Mouse (Mus musculus): ENCODE data around the gene Kdm2a. TPM values are rescaled to one million over a fixed set of nuclear protein-coding genes. Genes with fewer than 3 reads are reported as not detected.

Kdm2a gene
- total and polyA plus RNA-seq, 3 experiments, result 20.3 to 55.9 TPM; not detected in 1

GRCm38 (mm10) chr19:4430091-4430620, 32.1 kb upstream of the Kdm2a start:
- H3K27ac ChIP-seq (ENCODE audit: control insufficient read depth, low read depth, low read length), result no peak overlapping the region
- DNase-seq (ENCODE audit: low read depth, low spot score), result no peak
- no peaks in the 10 kb centered on the region for H3K79me2 ChIP-seq (ENCODE audit: control insufficient read depth, insufficient read depth, low read length, poor library complexity)
- no peak for TF ChIP-seq UBTF (IDR thresholded peaks at IDR 0.05; ENCODE audit: borderline replicate concordance, insufficient read depth, low read depth, low read length)
- no peaks in the 10 kb centered on the region for H3K27me3 ChIP-seq (ENCODE audit: control insufficient read depth in 1 of 2, insufficient read depth in 2 of 2, low read length in 2 of 2)
- H3K4me3 ChIP-seq (ENCODE audit: control insufficient read depth in 1 of 2, insufficient read depth in 1 of 2, low read depth in 2 of 2, low read length in 2 of 2), result no peak overlapping the region
- no peaks in the 10 kb centered on the region for H3K9me3 ChIP-seq (replicated peaks; ENCODE audit: insufficient read depth, low read length)
- H3K36me3 ChIP-seq (ENCODE audit: control insufficient read depth in 1 of 2, insufficient read depth in 2 of 2, low read length in 2 of 2), result peaks cover 0 to 3% of the 10 kb centered on the region in 2 experiments; a peak in 1 of 4 replicates
- H3K4me1 ChIP-seq (ENCODE audit: control insufficient read depth in 1 of 2, insufficient read depth in 2 of 2, low read length in 2 of 2), result peaks cover 0 to 9% of the 10 kb centered on the region in 2 experiments; a peak in 2 of 4 replicates
- no peak overlapping the region for H3K9ac ChIP-seq (ENCODE audit: control insufficient read depth, low read depth, low read length, poor library complexity, severe bottlenecking)

- Histone ChIP-seq H3K4me1 (ENCODE audit: control insufficient read depth in 1 of 2, insufficient read depth in 2 of 2, low read length in 2 of 2) (peaks cover under 1 to 11% of the 10 kb centered on the region in 2 experiments; a peak in 3 of 4 replicates), H3K4me3 (ENCODE audit: control insufficient read depth in 1 of 2, insufficient read depth in 1 of 2, low read depth in 2 of 2, low read length in 2 of 2) (peak overlapping the region; percentile 27 to 56), H3K36me3 (ENCODE audit: control insufficient read depth in 1 of 2, insufficient read depth in 2 of 2, low read length in 2 of 2) (peaks cover 0 to 6% of the 10 kb centered on the region in 2 experiments; a peak in 2 of 4 replicates), H3K79me2 (ENCODE audit: control insufficient read depth, insufficient read depth, low read length, poor library complexity) (no peaks in the 10 kb centered on the region), H3K27ac (ENCODE audit: control insufficient read depth, low read depth, low read length) (no peak overlapping the region), H3K9me3 (replicated peaks; ENCODE audit: insufficient read depth, low read length) (no peaks in the 10 kb centered on the region), H3K27me3 (ENCODE audit: control insufficient read depth in 1 of 2, insufficient read depth in 2 of 2, low read length in 2 of 2) (no peaks in the 10 kb centered on the region), H3K9ac (ENCODE audit: control insufficient read depth, low read depth, low read length, poor library complexity, severe bottlenecking) (peak overlapping the region; percentile 55)
- DNase-seq (ENCODE audit: low read depth, low spot score), result peak; percentile 88
- no peak for TF ChIP-seq KAT2A (conservative IDR thresholded peaks at IDR 0.05; ENCODE audit: low read depth, low read length)
- peak; percentile 21 for TF ChIP-seq RAD21 (IDR thresholded peaks at IDR 0.05; ENCODE audit: low read depth, low read length)
- TF ChIP-seq TBP (IDR thresholded peaks at IDR 0.05; ENCODE audit: low read depth, low read length), result no peak
- no peak for TF ChIP-seq ZC3H11A (IDR thresholded peaks at IDR 0.05; ENCODE audit: low read depth, low read length)
- TF ChIP-seq TAL1 (IDR thresholded peaks at IDR 0.05; ENCODE audit: low read length), result 0 out of 2 replicates have a peak, but pooled peaks have one; percentile 6
- TF ChIP-seq CTCF (IDR thresholded peaks at IDR 0.05 in 2 of 3, conservative IDR thresholded peaks at IDR 0.05 in 1 of 3; ENCODE audit: control insufficient read depth in 1 of 3, insufficient read depth in 1 of 3, low read depth in 2 of 3, low read length in 3 of 3, poor library complexity in 1 of 3, severe bottlenecking in 1 of 3), result peak; percentile 79 to 87 (median 81)
- TF ChIP-seq SMC3 (IDR thresholded peaks at IDR 0.05; ENCODE audit: low read depth, low read length), result peak; percentile 58
Measured at GRCm38 (mm10) chr19:4425610-4426366, 27.7 kb upstream of the Kdm2a start.

DNA sequence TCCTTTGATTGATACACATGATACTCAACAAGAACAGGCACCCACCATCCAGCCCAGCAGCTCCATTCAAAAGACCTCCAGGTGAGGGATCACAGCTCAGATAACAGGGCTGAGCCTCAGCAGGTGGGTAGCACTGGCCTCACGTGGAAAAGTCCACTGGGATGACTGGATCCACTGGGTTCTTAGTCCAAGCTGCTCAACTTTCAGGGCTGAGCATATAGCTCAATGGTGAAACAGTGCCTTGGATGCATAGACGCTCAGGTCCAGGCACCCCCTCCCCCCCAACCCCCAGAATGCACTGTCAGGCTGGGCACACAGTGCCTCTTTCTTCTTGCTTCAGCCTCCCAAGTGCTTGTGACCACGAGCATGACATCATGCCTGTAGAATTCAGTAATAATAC, 24.9 kb upstream of the Kdm2a start:
- no peaks in the 10 kb centered on the region for H3K9me3 ChIP-seq (replicated peaks; ENCODE audit: insufficient read depth, low read length)
- no peak overlapping the region for H3K27ac ChIP-seq (ENCODE audit: control insufficient read depth, low read depth, low read length)
- no peak for DNase-seq (ENCODE audit: low read depth, low spot score)
- H3K79me2 ChIP-seq (ENCODE audit: control insufficient read depth, insufficient read depth, low read length, poor library complexity), result no peaks in the 10 kb centered on the region
- H3K4me3 ChIP-seq (ENCODE audit: control insufficient read depth in 1 of 2, insufficient read depth in 1 of 2, low read depth in 2 of 2, low read length in 2 of 2), result no peak overlapping the region
- H3K9ac ChIP-seq (ENCODE audit: control insufficient read depth, low read depth, low read length, poor library complexity, severe bottlenecking), result no peak overlapping the region
- H3K27me3 ChIP-seq (ENCODE audit: control insufficient read depth in 1 of 2, insufficient read depth in 2 of 2, low read length in 2 of 2), result no peaks in the 10 kb centered on the region
- peaks cover 0 to 11% of the 10 kb centered on the region in 2 experiments; a peak in 2 of 4 replicates for H3K36me3 ChIP-seq (ENCODE audit: control insufficient read depth in 1 of 2, insufficient read depth in 2 of 2, low read length in 2 of 2)
- no peak for TF ChIP-seq MEF2A (IDR thresholded peaks at IDR 0.05; ENCODE audit: extremely low read depth, insufficient replicate concordance, low read depth, low read length, poor library complexity, severe bottlenecking)
- TF ChIP-seq MAFK (IDR thresholded peaks at IDR 0.05; ENCODE audit: borderline replicate concordance, low read depth, low read length), result no peak
- TF ChIP-seq TBP (IDR thresholded peaks at IDR 0.05; ENCODE audit: low read depth, low read length), result no peak
- no peak for TF ChIP-seq BHLHE40 (IDR thresholded peaks at IDR 0.05; ENCODE audit: borderline replicate concordance, low read depth, low read length)
- no peak for TF ChIP-seq ZMIZ1 (IDR thresholded peaks at IDR 0.05; ENCODE audit: low read depth, low read length)
- TF ChIP-seq CTCF (IDR thresholded peaks at IDR 0.05 in 2 of 3, conservative IDR thresholded peaks at IDR 0.05 in 1 of 3; ENCODE audit: control insufficient read depth in 1 of 3, insufficient read depth in 1 of 3, low read depth in 2 of 3, low read length in 3 of 3, poor library complexity in 1 of 3, severe bottlenecking in 1 of 3), result no peak
- TF ChIP-seq MAX (IDR thresholded peaks at IDR 0.05; ENCODE audit: low read length), result no peak
- TF ChIP-seq RCOR1 (IDR thresholded peaks at IDR 0.05; ENCODE audit: low read depth, low read length), result no peak
- no peak for TF ChIP-seq USF2 (IDR thresholded peaks at IDR 0.05; ENCODE audit: borderline replicate concordance in 1 of 2, insufficient read depth in 1 of 2, low read depth in 1 of 2, low read length in 2 of 2)
- no peak for TF ChIP-seq ZNF384 (IDR thresholded peaks at IDR 0.05; ENCODE audit: low read depth, low read length)
- TF ChIP-seq TCF12 (IDR thresholded peaks at IDR 0.05; ENCODE audit: low read depth, low read length), result no peak
- TF ChIP-seq POLR2AphosphoS2 (IDR thresholded peaks at IDR 0.05; ENCODE audit: low read length), result no peak
- no peak for TF ChIP-seq KAT2A (conservative IDR thresholded peaks at IDR 0.05; ENCODE audit: low read depth, low read length)
- no peak for TF ChIP-seq ZKSCAN1 (IDR thresholded peaks at IDR 0.05; ENCODE audit: low read depth, low read length)
- TF ChIP-seq GATA1 (IDR thresholded peaks at IDR 0.05; ENCODE audit: low read depth, low read length), result no peak
- TF ChIP-seq NELFE (IDR thresholded peaks at IDR 0.05; ENCODE audit: low read depth, low read length), result no peak
- H3K4me1 ChIP-seq (ENCODE audit: control insufficient read depth in 1 of 2, insufficient read depth in 2 of 2, low read length in 2 of 2), result peaks cover 7 to 21% of the 10 kb centered on the region in 2 experiments

Measured in MEL (cell line).